Mouse (Mus musculus): Measurements from ENCODE around the gene Elmsan1.

Elmsan1 gene

DNA sequence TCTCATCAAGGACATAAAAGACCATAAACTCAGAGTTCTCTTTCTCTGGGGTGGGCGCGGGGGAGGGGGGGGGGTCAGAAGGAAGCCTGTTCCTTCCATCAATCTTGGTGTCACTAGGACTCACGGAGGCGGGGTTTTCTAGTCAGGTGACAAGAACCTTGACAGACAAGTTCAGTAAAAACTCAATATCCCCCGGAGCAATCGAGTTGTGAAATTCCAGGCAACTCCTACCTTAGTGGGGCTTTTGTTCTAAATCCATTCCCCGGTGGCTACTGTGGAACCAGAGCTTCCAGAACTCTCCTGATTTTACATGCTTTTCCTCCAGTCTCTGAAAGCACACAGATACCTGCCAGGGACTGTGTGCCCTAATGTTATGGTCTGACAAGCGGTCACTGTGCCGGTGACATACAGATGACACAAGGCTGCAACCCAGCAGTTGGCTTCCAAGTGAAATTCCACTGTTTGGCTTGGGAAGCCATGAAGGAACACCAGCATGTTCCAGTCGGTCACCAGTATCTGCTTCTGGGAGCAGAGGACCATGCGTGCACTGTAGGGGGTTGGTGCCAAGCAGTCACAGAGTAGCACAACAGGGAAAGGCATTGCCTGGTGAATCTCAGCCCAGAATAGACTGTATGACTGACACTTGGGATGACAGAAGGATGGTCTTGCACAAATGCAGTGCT, 2.8 kb downstream of the Elmsan1 start:
- no peak for DNase-seq (ENCODE audit: low spot score)

DNA sequence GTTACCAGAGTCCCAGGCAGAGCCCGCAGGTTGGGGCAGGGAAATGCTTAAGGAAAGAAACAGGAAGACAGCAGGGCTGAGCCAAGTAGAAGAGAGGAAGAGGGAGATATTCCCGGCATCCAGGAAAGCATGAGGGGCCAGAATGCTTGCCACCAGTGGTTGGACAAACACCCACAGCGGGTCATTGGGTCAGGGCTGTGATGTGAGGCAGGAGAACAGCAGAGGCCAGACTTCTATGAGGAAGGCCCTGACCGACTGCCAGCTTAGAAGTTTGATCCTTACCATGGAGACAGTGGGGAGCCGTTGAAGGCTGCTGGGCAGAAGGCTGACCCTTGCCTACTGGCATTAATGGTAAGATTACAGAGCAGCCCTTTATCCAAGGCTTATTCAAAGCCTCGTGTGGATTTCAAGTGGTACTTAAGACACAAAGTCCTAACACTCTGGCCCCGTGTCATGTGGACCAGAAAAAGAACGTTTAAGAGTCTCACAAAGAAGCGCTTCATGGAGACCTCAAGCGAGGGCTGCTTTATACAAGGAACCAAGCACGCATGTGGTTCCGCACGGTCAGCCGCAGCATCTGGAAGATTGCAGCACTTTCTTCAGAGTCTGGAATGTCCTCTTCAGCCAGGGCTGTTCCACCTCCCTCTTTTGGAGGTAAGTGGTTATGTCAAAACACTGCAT, 4.0 kb downstream of the Elmsan1 start:
- DNase-seq (ENCODE audit: low spot score): no peak

DNA sequence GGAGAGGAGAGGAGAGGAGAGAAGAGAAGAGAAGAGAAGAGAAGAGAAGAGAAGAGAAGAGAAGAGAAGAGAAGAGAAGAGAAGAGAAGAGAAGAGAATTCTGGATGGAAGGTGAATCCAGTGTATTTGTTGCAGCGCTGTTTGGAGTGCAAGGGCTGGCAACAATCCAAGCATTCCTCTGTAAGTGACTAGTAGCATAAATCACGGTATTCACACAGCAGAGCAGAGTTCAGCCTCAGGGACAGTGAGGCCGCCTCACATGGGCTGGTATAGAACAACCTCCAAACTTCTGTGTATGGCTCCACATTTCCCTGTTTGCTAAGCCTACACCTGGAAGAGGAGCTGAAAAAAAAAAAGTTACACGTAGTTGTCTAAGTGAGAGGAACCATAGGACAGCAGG, 6.4 kb downstream of the Elmsan1 start:
- DNase-seq (ENCODE audit: low spot score): no peak

DNA sequence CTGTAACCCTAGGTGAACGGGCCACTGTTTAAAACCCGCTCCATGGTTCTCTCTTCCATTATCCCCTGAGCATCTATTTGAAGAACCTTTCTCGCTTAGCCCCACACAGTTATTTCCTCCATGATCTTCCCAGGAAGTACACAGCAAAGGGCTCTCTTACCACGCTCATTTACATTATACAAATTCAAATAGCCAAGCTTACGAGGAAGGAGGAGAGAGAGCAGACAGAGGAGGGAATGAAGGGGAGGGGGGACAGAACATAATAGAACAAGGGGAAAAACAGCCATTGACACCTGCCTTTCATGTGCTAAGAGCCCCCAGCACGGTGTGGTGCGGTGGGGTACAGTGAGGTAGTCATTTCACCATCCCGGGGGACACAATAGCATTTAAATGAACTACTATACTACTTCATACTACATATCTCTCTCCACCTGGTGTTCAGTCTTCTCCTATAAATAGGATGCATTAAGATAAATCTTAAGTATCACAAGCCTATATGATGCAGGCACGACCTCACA, 7.6 kb downstream of the Elmsan1 start:
- DNase-seq (ENCODE audit: low spot score): no peak

DNA sequence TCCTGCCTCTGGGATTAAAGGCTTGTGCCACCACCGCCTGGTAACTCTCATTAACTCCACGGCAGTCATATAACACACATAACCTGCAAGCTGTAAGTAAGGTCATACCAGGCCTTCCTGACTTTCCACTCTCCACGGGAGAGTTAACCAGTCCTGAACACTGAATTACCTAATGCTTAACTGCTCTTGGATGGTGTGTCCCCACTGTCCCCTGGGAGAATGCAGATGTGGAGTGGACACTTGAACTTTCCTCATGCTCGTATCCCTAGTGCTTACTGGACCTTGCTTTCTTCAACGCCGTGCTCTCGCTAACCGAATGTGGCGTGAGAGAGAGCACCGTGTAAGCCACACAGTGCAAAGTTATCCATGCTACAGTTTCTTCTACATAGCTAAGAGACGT, 8.4 kb downstream of the Elmsan1 start:
- DNase-seq (ENCODE audit: low spot score): no peak

DNA sequence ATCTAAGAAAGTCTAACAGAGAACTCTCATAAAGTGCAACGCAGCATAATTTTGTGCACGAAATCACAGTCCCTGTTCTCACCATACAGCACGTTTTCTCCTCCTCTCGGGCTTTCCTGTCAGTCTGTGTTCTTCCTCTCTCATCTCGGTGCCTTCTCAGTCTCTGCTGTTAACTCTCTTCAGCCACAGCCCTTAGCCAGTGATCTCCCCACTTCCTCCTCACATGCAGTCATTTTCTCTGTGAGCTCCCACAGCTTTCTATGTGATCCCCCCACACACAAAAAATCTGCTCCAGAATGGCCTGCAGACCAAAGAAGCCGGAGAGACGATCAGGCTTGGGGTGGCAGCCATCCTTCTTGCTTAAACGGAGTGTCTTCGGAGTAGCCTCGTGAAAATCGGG, 9.6 kb downstream of the Elmsan1 start:
- no peak for DNase-seq (ENCODE audit: low spot score)

DNA sequence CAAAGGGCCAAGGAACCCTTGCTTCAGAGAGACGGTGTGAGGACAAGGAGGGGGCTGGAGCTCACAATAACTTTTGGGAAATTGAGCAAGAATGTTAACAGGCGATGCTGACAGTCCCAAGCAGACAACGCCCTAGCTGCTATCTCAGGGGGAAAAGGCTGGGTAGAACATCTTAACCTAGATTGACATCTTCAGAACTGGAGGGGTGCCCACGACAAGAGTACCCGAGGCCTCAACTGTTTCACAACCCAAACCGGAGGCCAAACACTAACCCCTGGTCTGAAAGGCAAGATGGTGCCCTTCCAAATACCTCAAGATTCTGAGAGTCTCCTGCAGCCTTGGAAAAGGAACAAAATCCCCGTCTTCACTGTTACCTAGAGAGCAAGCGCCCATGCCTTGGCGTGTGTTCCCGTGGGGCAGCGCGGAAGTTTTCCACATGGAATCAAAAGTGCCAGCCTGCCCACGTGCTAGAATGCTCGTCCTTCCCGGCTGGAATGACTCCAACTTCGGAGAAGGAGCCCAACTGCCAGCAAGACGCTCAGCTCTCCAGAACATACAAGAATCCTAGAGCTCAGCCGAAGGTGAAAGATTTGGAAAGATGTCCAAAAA, 11.4 kb downstream of the Elmsan1 start:
- no peak for DNase-seq (ENCODE audit: low spot score)

DNA sequence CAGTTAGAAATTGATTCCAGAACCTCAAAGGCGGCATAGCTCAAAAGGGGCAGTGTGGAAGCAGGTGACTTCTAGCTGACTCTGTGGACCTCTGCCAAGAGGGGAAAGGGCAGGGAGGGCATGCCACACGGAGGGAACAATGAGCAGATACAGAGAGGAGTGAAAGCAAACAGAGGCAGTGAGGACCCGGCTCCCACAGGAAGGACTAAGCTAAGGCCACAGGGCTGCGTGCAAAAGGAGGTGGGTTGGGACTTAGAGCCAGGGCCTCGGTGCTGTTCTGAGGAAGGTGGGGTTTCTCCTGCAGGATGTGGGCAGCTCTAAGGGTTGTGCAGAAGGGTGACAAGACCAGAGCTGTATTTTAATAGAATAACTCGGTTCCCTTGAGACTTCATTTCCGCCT, 12.2 kb downstream of the Elmsan1 start:
- no peak for DNase-seq (ENCODE audit: low spot score)

DNA sequence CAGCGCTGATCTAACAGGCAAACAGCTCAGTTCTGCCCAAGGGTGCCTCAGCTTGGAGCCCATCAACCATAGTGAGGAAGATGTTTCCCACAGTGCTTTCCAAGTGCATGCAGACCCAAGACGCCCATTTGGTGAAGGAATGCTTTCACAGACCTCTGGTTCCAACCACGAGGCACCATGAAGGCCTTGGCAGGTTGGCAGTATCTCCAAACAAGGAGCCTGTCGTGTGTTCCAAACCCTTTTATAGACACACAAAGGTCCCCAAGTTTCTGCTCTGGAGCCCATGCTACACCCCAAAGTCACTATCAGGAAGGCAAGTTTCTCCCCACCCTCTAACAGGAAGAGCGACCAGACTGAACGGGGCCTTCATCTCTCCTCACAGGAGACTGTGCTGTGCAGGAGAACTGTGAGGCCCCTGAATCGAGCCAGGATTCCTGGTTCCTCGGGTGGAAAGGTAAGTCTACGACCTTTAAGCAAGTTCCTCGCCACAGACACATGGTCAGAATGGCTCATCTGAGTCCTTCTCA, 13.0 kb downstream of the Elmsan1 start:
- DNase-seq (ENCODE audit: low spot score): no peak

DNA sequence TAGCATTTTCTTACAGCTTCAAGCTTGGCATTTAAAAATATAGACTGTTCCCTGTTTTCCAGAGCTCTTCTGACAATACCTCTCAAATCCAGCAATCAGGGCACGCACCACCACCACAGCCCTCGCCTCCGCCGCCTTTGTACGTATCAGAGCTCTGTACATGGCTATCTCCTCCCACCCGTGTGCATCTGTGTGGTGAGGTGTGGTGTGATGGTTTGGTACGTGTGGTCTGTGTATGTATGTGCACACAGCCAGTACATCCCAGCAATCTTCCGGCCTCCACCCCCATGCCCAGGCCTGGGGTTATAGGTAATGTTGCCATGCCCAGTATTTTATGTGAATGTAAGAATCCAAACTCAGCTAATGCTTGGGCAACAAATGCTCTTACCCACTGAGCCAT, 14.0 kb downstream of the Elmsan1 start:
- DNase-seq (ENCODE audit: low spot score): no peak

DNA sequence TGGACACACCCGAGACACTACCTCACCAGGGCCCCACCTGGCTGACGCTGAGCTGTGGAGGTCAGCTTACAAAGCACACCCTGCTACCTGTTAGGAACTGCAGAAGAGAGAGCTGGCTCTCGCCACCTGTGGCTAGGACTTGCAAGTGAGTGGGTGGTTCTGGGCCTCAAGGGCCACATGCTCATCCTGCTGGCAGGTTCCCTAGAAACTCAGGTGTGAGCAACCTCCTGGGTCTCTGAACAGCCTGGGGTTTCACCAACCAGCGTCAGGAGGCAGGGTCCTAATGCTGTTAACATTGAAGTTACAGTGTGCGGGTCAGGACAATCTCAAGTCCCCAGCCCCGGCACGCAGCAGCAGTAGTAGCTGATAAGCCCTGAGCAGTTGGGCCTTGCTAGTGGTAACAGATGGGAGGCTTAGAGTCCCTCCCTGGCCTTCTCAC, 14.9 kb downstream of the Elmsan1 start:
- DNase-seq (ENCODE audit: low spot score): no peak

DNA sequence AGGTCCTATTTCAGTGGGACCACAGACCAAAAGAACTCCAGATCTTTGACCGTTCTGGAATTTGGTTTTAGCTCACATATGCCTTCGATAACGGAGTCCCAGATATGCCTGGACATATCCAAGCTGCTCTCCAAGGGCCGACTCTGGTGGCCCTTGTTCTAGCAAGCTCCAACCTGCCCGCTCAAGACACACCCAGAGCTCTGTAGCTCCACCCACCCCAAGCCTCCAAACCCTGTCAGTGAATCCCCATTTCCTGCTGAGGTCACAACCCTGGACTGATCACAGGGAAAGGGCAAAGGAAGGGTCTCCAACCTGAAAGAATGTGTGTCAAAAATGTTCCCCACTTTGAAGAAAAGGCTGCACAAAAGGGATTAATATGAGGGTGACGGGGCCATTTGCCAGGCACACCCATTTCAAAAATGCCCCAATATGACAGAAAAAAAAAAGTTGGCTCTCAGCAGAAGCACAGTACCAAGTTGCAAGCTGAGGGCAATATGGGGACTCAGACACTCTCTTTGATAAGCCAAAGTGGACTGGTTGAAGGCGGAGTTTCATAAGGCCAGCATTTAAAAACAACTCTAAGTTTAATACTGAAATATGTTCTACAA, 15.4 kb downstream of the Elmsan1 start:
- DNase-seq (ENCODE audit: low spot score): no peak

DNA sequence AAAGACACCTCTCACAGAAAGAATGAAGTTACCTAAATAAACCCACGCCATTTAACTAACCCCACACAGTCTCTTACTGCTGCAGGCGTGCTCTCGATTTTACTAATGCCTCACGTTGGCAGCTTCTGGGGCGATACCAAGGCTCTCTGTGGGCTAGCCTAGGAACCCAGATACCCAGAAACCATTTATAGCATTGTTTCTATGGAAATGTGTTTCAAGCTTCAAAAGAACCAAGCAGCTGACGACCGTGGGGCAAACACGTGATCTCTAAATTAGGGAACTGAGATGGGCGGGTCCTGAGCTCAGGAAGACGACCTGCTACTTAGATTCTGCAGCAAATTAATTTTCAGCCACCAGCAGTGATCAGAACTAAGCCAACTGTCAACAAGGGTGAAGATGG, 16.1 kb downstream of the Elmsan1 start:
- no peak for DNase-seq (ENCODE audit: low spot score)

DNA sequence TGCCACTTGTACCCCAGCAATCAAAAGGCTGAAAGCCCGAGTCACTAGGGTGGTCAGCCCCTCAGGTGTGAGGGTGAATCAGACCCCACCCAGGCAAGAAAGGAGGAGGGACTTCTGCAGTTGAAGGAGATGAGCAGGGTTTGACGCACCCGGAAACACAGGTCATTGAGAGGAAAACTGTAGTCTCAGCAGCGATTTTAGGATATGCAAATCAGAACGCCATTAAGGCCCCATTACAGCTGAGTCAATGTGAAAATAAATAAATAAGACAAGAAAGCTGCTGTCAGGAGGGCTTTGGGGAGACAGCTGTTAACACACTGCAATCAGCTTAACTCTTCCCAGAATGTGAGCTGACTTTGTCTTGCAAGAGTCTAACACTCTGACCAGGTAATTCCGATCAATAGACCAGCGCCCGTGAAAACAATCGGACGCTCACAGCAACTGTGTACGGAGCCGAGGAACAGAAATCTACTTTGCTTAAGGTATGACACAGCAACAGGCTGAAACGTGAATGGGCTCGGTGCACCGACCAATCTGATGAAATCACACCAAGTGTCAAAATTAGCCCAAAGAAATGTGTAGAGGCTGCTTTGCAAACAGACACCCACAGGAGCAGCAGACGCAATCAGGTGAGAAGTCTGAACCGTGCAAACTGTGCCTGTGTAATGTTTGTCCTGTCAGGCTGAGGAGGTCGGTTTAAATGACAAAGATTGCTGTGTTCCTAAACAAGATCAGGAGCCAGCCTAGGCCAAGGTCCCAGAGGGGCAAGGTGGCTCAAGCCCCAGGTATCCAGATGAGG, 16.8 kb downstream of the Elmsan1 start:
- no peak for DNase-seq (ENCODE audit: low spot score)

DNA sequence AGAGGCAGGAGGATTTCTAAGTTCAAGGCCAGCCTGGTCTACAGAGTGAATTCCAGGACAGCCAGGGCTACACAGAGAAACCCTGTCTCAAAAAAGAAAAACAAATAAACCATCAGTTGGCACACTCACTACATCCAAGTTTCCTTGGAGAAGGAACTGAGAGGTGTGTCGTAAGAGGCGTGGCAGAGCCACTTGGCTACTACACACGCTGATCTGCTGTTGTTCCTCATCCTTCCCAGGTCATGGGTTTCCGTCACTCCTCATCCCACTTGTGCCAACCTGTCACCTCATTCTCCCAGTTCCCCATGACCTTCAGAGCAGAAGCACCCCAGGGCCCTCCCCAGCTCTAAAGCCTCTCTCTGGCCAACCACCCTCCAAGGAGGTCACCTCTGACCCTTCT, 17.5 kb downstream of the Elmsan1 start:
- no peak for DNase-seq (ENCODE audit: low spot score)

DNA sequence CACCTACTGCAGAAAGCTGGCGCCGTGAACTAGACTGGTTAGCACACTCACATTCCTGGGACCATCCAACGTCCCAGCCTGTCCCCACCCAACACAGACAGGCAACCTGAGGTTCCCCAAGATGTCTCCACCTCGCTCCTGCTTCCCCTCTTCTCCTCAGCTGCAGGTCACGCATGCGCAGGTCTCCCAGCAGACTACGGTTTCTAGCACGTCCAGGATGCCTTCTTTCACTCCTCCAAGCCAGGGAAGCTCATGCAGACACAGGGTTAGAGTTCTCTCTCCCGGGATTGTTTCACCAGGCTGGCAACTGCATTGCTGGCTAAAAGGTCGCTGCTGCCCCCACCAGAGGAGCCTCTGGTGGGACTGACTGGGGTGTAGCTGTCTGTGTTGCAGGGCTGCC, 19.8 kb downstream of the Elmsan1 start:
- DNase-seq (ENCODE audit: low spot score): no peak

DNA sequence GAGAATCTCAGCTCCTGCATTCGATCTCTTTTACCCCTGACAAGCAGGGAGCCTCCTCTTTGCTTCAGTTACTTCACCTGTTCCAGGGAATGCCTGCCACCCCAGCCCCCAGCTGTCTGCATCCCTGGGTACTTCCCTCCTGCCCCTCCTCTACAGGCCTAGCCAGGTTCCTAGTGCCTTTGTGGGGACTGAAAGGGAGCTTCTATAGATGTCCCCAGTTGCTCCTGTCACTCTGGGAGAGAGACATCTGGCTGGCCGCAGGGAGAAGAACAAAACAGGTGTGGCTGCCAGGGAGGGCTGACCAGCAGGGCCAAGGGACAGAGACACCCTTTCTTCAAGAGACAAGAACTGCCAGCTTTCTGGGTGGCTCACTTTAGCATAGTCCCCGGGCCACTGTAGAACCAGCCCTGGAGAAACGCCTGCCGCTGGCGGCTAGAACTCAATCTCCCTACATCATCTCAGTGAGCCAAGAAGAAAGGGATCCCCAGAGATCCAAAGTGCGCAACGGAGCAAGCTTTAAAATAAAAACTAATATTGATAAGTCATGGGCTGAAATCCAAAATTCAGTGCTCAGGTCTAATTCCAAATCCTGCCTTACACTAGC, 20.5 kb downstream of the Elmsan1 start:
- DNase-seq (ENCODE audit: low spot score): no peak

DNA sequence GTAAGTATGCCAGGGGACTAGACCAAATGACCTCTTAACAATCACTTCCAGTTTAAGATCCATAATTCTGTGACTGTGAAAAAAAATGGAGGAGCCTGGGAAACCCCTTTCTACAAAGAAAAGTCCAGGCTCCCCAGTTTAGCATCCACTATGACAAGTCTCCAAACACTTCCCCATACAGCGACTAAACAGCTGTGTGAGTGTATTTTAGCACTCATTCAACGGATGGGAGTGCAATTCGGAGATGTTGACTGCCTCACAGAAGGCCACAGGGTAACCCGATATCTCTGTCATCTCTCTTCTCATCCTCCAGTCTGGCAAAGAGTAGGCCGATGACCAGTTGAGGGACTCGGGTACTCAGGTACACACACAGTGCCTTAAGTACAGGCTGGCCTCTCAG, 23.5 kb downstream of the Elmsan1 start:
- DNase-seq (ENCODE audit: low spot score): no peak

DNA sequence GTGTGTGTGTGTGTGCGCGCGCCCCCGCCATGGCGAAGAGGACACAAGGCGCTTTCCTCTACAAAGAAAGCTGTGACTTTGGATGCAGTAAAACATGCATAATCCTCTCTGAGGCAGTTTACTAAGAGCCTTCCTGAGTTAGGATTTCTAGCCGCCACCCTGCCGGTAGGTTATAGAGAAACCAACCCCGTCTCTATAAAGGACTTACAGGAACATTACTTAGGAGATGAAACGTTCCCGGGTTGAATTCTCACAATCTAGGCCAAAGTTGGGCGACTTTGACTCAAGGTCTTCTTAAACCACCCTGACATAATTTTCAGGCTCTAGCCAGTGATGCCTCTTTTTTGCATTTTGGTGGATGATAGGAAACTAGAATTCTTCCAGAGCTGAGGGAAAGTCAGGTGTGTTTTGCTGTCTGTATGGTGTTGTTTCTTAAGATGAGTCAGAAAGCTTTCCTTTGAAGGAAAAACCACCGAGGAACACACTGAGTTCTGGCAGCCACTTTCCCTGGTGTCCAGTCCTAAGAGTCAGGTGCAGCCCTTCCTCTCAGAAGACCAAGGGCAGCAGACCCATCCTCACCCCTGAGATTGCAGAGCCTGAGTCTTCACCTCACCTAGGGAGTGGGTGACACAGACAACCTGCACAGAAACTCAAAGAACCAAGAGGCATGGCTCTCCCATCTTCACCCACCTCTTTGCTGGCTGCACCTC, 24.1 kb downstream of the Elmsan1 start:
- DNase-seq (ENCODE audit: low spot score): no peak

DNA sequence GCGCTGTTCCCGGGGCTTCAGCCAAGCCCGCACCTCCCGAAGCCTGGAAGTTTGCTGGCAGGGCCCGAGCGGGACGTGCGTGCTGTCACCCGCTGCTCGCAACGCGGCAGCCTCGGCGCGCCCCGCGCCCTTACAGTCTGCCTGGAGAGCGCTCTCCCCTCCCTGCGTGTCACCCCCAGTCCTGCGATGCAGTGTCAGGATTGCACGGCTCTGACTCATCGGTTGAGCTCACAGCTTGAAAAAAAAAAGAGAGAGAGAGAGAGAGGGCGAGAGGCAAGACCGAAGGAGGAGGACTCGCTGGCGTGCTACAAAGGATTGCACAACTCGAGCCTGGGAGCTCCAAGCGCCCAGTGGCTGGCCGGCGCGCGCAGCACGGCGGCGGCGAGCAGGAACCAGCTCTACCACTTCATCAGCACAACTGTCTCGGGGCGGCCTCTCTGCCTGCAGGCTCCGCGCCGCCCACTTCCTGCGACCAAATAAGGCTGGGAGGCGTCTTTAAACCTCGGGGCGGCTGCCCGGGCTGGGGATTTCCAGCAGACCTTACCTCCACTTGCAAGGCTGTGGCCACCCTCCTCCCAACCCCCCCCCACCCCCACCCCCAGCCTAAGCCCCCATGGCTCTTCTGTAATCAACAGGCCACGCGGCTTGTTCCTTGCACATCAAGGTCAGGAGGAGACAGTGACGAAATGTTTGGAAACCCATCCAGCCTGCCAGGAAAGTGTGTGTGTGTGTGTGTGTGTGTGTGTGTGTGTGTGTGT, 24.9 kb downstream of the Elmsan1 start:
- peak; percentile 95 for DNase-seq (ENCODE audit: low spot score)

All from ovary, adult 18-20 months (tissue).